In genomic region chr3:95668589-95669308, GRCm38 (mm10) we compare ENCODE assay signal across 7 mouse cellular contexts. TPM values are rescaled to one million over a fixed set of nuclear protein-coding genes. Genes with fewer than 3 reads are reported as not detected.
DNase-seq lines count a peak whose midpoint lies in the region; TF ChIP-seq lines count a peak whose summit lies in the region.

No protein-coding gene starts in this region.

- no peak overlapping the region for H3K4me3 ChIP-seq in embryonic fibroblast, embryonic 13.5 days (ENCODE audit: insufficient read depth, low read length)

- DNase-seq in spleen, postnatal 10 days (ENCODE audit: low spot score in 2 of 2) = peak; percentile 24 to 40
- no peak for DNase-seq in spleen, postnatal 14 days (ENCODE audit: low spot score in 2 of 2)
- peak; percentile 29 for DNase-seq in kidney, postnatal 10 days
- DNase-seq in spleen, postnatal 36 days (ENCODE audit: low spot score in 2 of 2) = peak; percentile 67 to 70
- no peak for DNase-seq in MN1 (ENCODE audit: low spot score)
- DNase-seq in left cerebral cortex, adult 8-10 months (ENCODE audit: low spot score in 2 of 2) = no peak

- TF ChIP-seq CTCF in embryonic fibroblast, embryonic 13.5 days (IDR thresholded peaks at IDR 0.05; ENCODE audit: borderline replicate concordance, insufficient read depth, low read length) = no peak

- no peak for TF ChIP-seq POLR2A in embryonic fibroblast, embryonic 13.5 days (IDR thresholded peaks at IDR 0.05; ENCODE audit: low read depth, low read length)

- H3K27ac ChIP-seq in embryonic fibroblast, embryonic 13.5 days (ENCODE audit: insufficient read depth, low read length) = peak overlapping the region; percentile 57

- peaks cover 40% of the 10 kb centered on the region for H3K4me1 ChIP-seq in embryonic fibroblast, embryonic 13.5 days (ENCODE audit: control insufficient read depth, insufficient read depth, low read length)

RNA-seq across cellular contexts. Expression of gene Mcl1, which starts 10.2 kb away (rescaled TPM):
- polyA plus RNA-seq in embryonic fibroblast, embryonic 13.5 days (2011; ENCODE audit: insufficient read length, low read depth, missing spikeins) = 109 and 118 TPM in 2 replicates
- total RNA-seq in left cerebral cortex, adult 8-10 months (2022) = 10 to 100 TPM; 47.2 to 59.6 (median 54.3) TPM

RNA-seq across cellular contexts. Expression of gene Adamtsl4, which starts 19.0 kb away (rescaled TPM):
- polyA plus RNA-seq in embryonic fibroblast, embryonic 13.5 days (2011; ENCODE audit: insufficient read length, low read depth, missing spikeins) = 18.9 and 26.4 TPM in 2 replicates
- total RNA-seq in left cerebral cortex, adult 8-10 months (2022) = 10 to 100 TPM in 3 of 4 experiments, 1 to 10 TPM in 1; 9.4 to 12.9 (median 11.4) TPM

RNA-seq across cellular contexts. Expression of gene Ensa, which starts 44.0 kb away (rescaled TPM):
- 71.5 and 86.4 TPM in 2 replicates for polyA plus RNA-seq in embryonic fibroblast, embryonic 13.5 days (2011; ENCODE audit: insufficient read length, low read depth, missing spikeins)
- total RNA-seq in left cerebral cortex, adult 8-10 months (2022) = 100 to 1,000 TPM; 322 to 333 (median 327) TPM

Comparison
In these comparisons a context has a peak if more than half of its experiments do, and no peak if none do; other contexts are left out.
1. DNase-seq: peak in spleen, postnatal 10 days (2 of 2), kidney, postnatal 10 days (single experiment) and spleen, postnatal 36 days (2 of 2); none in spleen, postnatal 14 days (0 of 2), MN1 (single experiment) and left cerebral cortex, adult 8-10 months (0 of 2).